Mouse (Mus musculus): ENCODE data around the gene March10. TPM values are rescaled to one million over a fixed set of nuclear protein-coding genes. Genes with fewer than 3 reads are reported as not detected.

March10 gene
- polyA plus RNA-seq, 1 experiment, result 1.2 TPM

DNA sequence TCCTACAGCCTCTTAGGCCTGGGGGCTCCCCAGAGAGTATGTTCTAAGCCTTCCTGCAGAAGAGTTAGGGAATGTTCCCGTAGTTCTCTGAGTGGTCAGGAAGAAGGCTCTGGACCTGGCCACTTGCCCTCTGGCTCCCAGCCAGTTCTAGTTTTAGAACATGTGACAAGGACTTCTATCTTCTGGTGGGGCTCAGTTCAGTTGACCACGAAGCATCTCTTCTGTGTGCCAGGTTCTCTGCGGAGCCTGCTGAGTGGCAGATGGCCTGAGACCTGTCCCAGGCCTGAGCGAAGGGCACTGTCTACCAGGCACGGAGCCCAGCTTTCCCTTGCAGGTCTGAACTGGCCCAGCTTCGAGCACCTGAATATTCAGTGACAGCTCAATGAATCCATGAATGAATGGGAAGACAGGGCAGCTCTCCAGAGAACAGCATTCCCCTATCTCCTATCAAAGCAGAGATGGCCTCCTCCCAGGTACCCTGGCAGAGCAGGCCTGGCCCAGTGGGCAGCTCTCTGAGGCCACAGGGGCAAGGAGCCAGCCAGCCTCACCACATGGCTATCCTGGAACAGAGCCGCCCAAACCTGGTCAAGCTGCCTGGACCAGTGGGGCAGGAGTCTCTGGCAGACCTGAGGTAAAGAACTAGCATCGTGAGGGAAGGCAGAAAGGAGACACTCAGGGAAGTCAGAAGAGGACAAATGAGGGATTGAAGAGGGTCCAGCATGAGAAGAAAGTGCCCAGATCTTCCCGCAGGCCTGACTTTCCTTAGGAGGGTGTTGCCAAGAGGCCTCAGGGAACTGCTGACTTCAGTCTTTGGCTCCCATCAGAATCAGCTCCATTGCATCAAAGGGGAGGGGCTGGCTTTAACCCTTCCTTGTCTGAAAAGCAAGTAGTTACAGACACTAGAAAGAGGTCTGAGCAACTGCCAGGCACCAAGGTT, 103.3 kb downstream of the March10 start:
- DNase-seq (ENCODE audit: low read depth), result peak; percentile 64

DNA sequence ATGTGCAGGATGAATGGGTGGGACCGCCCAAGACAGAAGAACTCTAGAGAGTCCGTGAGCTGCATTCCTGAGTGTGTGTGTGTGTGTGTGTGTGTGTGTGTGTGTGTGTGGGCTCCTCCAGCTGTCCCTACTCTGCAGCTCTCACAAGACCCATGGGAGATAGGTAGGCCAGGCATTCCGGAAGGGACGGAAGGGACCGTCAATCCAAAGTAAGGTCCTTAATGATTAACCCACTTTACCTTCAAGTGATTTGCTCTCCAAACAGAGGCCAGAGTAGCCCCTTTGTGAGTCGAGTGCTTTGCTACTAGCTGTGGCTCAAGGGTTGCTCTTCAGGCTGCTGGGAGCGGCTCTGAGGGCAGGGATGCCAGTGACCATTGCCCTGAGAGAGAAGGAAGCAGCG, 104.4 kb downstream of the March10 start:
- no peak for DNase-seq (ENCODE audit: low read depth)

DNA sequence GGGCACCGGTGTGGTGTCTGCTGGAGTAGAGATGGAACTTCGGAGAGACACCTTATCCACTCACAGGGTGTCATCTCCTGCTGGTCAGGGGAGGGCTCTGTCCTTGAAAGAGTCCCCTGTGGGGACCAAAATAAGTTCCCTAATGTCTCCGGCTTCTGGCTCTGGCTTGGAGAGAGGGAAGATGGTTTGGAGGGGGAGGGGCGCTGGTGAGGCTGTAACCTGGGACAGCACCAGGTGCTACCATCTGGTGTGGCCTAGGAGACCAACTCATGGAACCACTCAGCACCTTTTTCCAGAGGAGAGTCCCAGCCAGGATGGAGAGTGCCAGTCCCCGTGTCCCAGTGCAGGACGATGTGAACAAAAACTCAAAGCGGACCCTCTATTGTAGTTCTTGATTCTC, 105.9 kb downstream of the March10 start:
- no peak for DNase-seq (ENCODE audit: low read depth)

DNA sequence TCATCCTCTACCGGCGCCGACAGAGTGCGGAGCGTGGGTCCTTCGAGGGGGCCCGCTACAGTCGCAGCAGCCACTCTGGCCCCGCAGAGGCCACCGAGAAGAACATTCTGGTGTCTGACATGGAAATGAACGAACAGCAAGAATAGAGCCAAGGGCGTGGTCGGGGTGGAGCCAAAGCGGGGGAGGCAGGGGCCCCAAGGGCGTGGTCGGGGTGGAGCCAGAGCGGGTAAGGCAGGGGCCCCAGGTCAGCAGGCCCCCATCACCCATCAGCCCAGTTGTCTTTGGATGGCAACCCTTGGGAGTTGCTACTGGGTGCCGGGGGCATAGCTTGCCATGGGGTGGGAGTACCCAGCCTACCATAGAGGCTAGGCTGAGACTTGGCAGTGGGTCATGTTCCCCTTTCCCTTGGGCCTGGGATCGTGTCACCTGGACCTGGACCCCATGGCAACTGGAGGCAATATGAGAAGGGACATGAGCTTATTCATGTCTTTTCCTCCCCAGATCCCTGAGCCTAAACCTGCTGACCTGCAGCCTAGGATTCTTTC, 106.7 kb downstream of the March10 start:
- no peak for DNase-seq (ENCODE audit: low read depth)

DNA sequence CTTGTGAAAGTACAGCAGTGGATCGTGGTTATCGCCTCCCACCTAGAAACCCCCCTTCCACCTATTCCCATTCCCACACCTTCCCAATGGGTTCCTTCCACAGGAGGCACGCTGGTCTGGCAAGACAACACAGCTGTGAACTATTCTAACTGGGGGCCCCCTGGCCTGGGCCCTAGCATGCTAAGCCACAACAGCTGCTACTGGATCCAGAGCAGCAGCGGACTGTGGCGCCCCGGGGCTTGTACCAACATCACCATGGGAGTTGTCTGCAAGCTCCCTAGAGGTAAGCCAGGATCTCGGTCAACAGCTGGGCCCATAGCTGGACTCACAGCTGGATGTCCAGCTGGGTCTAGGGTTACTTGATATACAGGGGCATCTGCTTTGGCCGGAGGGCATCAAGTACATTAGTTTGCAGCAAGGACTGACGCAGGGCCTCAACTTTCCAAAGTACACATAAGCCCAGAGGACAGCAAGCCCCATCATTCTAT, 108.0 kb downstream of the March10 start:
- DNase-seq (ENCODE audit: low read depth), result no peak

DNA sequence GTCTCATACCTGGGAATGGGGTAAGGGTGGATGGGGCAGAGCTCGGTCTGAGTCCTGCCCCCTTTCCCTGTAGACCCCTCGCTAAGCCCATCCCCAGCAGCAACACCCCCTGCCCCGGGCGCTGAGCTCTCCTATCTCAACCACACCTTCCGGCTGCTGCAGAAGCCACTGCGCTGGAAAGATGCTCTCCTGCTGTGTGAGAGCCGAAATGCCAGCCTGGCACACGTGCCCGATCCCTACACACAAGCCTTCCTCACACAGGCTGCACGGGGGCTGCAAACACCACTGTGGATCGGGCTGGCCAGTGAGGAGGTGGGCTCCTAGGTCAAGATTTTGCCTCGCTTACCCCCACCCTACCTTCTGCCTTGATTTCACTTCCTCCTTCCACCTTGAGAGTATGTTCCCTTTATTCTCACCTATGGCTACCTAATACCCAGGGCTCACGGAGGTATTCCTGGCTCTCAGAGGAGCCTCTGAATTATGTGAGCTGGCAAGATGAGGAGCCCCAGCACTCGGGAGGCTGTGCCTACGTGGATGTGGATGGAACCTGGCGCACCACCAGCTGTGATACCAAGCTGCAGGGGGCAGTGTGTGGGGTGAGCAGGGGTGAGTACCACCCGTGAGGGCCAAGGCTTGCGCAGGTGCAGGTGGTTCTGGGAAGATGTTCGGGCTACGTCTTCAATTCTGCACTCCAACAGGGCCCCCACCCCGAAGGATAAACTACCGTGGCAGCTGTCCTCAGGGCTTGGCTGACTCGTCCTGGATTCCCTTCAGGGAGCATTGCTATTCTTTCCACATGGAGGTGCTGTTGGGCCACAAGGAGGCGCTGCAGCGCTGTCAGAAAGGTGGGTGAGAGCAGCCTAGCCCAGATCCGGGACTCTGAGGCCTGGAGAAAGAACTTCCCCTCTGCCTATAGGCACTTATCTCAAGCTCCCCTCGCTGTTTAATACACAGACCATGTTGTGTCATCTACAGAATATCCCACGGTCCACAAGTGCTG, 109.1 kb downstream of the March10 start:
- no peak for DNase-seq (ENCODE audit: low read depth)

DNA sequence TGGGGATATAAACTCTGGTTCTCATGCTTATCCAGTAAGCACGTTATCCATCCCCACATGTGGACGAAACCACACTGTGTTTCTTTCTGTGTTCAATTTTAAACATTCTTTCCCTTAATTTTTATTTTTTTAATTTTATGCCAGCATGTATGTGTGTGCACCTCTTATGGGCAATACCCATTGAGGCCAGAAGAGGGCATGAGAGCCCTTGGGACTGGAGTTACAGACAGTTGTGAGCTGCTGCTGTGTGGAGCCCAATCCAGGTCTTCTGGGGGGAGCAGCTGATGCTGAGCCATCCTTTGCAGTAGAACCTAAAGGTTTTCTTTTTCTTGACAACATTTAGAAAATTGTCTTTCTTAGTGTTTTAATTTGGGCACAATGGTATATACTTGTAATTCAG, 111.3 kb downstream of the March10 start:
- DNase-seq (ENCODE audit: low read depth), result no peak

DNA sequence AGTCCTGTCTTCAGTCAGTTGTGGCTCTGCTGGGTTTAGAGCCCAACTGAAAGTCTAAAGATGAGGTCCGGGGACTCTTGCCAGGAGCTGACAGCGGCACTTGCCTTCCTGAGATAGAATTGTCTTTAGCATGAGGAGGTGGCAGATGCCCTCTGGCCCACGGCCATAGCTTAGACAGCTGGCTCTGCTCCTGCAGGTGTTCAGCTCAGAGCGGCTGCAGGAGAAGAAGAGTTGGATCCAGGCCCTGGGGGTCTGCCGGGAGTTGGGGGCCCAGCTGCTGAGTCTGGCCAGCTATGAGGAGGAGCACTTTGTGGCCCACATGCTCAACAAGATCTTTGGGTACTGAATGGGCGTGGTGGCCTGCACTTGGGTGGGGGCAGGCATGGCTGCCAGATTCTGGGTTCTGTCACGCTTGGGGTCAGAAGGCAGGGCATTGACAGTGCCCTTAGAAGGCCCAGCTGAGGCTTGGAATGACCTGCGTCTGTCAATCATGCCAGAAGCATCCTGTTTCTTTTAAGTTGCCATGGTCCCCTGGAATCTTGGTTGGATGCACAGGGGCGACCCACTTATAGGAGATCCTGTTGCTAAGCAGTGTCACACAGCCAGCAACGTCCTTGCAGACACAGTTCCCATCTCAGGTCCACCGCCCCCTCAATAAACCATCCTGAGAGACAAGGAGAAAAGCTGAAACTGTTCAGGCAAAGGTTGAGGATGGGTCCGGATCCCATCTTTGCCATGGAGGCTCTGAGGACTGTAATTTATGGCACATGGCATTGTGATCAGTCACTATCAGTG, 117.7 kb downstream of the March10 start:
- no peak for DNase-seq (ENCODE audit: low read depth)

DNA sequence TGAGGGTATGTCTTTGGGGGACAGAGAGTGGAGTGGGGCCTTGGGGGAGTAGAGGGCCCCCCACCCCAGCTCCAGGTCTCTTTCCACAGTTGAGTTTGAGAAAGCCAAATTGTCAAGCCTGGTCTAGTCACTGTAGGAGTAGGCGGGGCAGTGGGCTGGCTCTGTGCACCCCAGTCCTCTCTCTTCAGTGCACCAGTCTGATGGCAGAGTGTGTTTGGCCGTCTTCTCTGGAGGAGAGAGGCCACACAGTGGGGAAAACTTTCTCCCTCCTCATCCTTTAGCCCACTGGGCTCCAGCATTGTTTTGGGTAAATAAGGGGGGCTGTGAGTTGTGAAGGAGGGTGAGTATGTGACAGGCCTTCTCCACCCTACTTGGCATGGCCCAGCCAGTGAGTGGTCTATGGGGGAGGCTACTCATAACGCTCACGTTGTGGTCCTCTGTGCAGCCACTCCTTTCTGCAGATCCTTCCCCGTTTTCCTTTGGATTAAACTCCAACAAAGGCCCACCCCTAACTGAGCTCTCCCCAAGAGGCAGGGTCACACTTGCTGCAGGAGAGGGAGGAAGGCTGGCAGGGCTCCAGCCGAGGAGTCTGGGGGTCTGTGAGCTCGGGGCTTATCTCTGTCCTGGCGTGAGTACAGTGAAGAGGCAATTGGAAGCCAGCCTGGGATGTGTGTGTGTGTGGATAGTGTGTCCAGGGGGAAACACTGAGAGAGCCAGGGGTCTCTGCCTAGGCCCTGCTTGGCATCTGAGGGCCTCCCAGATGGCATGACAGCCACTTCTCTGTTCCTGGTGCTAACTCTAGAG, 122.5 kb downstream of the March10 start:
- DNase-seq (ENCODE audit: low read depth), result no peak

DNA sequence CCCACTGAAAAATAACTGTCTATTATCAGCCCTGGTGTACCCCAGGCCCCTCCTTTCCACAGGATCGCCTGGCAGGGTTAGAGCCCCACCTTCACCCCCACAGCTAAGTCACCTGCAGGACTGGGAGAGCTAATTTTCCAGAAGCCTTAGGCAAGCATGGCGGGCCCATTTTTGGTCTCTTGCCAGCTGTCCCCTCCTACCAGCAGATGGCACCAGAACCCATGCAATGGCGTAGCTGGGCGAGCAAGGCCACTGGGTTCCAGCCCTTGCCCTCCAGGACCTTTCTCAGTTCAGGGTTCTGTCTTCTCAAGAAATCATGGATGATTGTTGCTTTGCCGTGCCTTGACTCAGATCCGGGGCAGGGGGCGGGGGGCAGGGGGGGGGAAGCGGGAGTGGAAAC, 124.1 kb downstream of the March10 start:
- no peak for DNase-seq (ENCODE audit: low read depth)

DNA sequence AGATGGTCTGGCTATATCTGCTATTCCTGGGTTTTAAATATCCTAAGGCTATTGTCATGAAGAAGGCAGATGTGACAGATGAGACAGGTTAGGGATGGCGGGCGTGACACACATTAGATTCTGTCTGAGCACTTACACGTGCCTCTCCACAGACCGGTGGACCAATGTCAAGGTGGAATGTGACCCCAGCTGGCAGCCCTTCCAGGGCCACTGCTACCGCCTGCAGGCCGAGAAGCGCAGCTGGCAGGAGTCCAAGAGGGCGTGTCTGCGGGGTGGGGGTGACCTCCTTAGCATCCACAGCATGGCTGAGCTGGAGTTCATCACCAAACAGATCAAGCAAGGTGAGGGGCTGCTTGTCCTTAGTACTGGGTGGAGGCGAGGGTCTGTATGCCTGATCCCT, 124.8 kb downstream of the March10 start:
- no peak for DNase-seq (ENCODE audit: low read depth)

DNA sequence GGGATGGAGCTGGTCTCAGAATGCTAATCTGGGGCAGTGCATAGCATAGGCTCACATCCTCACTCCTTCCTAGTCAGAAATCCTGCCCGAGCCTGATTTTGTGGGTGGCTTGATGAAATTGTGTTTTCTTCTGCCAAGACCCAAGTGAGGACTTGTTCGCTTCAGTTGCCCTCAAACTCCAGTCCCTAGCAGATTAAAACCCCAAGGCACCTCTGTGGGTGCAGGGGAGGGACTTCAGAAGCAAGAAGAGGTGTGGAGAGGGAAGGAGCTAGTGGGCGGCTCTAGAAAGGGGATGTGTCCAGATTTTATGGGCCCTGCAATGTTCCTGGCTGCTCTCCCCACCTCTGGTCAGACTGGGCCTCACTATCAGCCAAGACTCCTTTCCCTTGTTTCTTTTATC, 125.4 kb downstream of the March10 start:
- peak; percentile 71 for DNase-seq (ENCODE audit: low read depth)

DNA sequence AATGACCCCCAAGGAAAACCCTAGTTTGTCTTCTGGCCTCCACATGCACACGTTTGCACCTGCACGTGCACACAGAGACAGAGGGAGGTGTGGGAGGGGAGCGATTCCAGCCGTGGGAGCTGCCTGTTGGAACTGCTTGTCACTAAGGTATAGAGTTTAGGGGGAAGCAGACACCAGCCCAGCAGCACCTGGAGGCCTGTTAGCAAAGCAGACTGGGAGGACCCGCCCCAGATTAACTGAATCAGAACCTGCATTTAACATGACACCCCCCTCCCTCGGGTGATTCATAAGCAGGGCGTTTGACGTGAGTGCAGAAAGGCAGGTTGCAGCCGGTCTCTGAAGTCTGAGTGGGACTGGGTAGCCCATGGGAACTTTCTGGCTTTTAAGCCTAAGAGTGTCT, 126.6 kb downstream of the March10 start:
- DNase-seq (ENCODE audit: low read depth), result no peak

DNA sequence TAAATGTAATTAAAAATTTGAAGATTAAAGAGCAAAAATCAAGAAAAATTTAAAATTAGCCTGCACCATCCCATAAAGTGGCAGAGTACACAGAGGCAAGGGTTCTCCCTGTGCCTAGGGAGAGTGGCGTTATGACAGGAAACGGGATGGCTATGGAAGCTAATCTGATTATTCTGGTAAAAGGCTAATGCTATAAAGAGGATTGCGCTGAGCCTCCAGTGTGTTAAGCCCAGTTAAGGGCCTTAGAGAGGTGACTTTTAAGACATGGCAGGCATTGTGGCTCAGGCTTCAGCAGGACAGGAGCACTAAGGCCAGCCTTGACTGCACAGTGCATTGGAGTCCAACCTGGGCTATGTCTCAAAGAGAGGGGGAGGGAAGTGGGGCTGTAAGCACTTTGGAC, 129.4 kb downstream of the March10 start:
- no peak for DNase-seq (ENCODE audit: low read depth)

DNA sequence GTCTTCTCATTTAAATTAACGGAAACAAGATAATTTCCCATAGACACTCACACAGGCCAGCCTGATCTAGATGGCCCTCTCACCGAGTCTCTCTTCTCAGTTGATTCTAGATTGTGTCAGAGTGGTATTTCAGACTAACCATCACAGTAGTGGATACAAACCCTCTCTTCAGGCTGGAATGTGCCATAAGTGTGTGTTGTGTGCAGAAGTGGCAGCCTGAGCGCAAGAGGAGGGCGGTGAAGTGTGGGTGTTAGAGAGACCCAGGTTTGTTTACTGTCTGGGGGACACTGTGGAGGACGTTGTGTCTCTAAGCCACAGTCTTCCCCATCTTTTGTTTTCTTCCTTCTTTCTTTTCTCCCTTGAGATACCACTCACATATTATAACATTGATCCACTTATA, 133.0 kb downstream of the March10 start:
- no peak for DNase-seq (ENCODE audit: low read depth)

DNA sequence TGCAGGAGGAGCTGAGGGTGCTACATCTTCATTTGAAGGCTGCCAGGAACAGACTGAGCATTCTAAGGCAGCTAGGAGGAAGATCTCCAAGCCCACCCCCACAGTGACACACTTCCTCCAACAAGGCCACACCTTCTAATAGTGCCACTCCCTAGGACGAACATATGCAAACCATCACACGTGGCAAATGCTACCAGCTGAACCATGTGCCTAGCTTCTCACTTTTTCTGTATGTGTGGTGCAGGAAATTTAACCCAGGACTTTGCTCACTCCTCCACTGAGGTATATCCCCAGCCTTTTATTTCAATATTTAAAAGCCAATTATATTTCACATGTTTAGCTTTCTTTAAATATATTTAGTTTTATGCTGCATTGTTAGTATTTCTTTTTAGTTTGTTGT, 135.4 kb downstream of the March10 start:
- no peak for DNase-seq (ENCODE audit: low read depth)

DNA sequence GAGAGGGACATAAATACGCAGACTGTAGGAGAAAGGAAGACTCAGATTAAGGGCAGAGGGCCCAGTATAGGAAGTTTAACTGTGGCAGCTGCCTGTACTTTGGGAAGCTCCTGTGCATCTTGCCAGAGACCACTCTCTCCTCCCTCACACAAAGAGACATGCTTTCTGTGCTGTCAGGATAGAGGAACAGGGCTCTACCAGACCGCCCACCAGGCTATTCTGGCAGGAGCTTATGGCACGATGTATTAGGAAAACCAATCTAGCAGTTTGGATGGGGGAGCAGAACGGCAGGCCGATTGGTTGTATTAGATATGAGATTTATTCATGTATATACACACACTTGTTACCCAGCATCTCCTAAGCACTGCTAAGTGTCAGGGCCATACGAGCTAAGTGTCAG, 138.8 kb downstream of the March10 start:
- no peak for DNase-seq (ENCODE audit: low read depth)

DNA sequence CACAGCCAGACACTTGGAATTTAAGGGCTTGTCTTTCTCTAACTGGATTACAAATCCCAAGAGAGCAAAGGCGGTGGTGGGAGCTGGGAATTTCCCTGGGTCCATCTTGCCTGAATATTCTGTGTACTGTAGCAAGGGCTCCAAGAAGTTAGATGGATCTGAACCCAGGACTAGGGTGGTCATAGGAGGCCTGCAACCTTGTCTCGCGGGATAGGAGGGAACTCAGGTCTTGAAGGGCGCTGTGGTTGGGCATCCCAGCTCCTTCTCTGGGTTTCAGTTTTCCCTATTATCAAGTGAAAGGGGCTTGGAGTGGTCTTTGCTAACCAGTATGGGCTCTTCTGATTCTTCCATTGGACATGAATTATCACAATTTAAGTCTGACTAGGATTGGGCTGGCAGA, 140.4 kb downstream of the March10 start:
- no peak for DNase-seq (ENCODE audit: low read depth)

DNA sequence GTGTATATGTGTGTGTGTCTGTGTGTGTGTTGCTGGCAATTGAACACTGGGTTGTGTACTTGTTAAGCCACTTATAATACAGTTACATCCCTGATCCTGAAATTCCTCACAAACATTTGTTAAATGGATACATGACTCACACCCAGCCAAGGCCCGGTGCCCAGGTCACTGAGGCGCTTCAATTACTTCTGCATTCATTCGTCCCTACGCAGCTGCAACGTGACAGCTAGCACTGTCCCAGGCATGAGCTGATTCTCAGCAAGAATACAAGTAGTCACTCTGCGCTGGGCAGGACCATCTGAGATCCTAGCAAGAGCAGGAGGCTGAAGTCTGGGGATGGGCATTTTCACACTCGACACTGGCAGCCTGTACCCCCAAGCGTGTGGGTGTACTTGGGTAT, 141.2 kb downstream of the March10 start:
- DNase-seq (ENCODE audit: low read depth), result no peak

DNA sequence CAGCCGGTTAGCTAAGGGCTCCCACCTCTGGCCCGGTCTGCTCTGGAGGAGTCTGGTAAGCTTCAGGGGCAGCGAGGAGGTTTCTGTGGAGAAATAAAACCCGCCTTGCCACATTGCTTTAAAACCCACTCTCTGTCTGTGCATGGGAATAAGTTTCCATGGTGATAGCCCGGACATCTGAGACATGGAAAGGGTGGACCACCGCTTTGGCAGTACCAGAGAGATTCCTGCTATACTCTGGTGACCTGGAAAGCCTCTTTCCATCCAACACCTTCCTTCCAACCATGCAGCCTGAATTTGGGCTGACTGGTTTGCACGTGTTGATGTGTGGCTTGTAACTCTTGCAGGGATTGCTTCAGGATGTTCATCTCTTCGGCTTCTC, 142.9 kb downstream of the March10 start:
- DNase-seq (ENCODE audit: low read depth), result no peak
